Mouse (Mus musculus) c-Kit-negative CD71-positive TER-119-positive erythroid progenitor cells, embryonic 14.5 days (primary cell): Measurements from ENCODE around the gene Zbtb40.
A peak's percentile ranks its signal among the peaks of the same experiment; 100 is the strongest.

Source experiments
- DNase-seq: peaks from one replicate; pipeline ENCODE4 v3.0.0-alpha.2; 2013; ENCODE audit warnings: low read depth, low spot score

Zbtb40 gene

GRCm38 (mm10) chr4:136934746-136935613 lies 113.6 kb downstream of the Zbtb40 start:
- peak; percentile 51 for DNase-seq

GRCm38 (mm10) chr4:136930474-136930873 lies 118.1 kb downstream of the Zbtb40 start:
- DNase-seq, result peak; percentile 90
